Mouse (Mus musculus) lung, embryonic 16.5 days (tissue): ENCODE measurements around the gene Kcnip4. TPM values are rescaled to one million over a fixed set of nuclear protein-coding genes. Genes with fewer than 3 reads are reported as not detected.
A peak's percentile ranks its signal among the peaks of the same experiment; 100 is the strongest.

Experiments
- ATAC-seq: fragments of 200-750 bp; cut with Nextera tagmentation; 2 replicates; pipeline ENCODE4 v1.8.0; 2017; ENCODE audit warnings: low read depth, mild to moderate bottlenecking, moderate library complexity
- H3K27ac ChIP-seq: fragments of 300-500 bp; sonication (generic); 2 replicates; pipeline ENCODE4 v1.5.1; 2014; ENCODE audit warnings: mild to moderate bottlenecking, control low read depth, low read length
- H3K27me3 ChIP-seq: fragments of 300-500 bp; sonication (generic); 2 replicates; pipeline ENCODE4 v1.6.1; 2014; ENCODE audit warnings: low read depth, low read length, mixed read lengths; ENCODE audit not compliant: control insufficient read depth, insufficient read depth
- H3K36me3 ChIP-seq: fragments of 300-500 bp; sonication (generic); 2 replicates; pipeline ENCODE4 v1.6.1; 2014; ENCODE audit warnings: low read length; ENCODE audit not compliant: control insufficient read depth, insufficient read depth
- H3K4me1 ChIP-seq: fragments of 300-500 bp; sonication (generic); replicated peaks from 2 replicates; pipeline ENCODE4 v1.6.1; 2014; ENCODE audit warnings: low read length, mixed read lengths; ENCODE audit not compliant: control insufficient read depth, insufficient read depth
- H3K4me2 ChIP-seq: fragments of 300-500 bp; sonication (generic); 2 replicates; pipeline ENCODE4 v1.6.1; 2014; ENCODE audit warnings: low read depth, low read length, control low read depth
- H3K4me3 ChIP-seq: fragments of 300-500 bp; sonication (generic); 2 replicates; pipeline ENCODE4 v1.5.1; 2014; ENCODE audit warnings: mild to moderate bottlenecking, low read length, control low read depth
- H3K9ac ChIP-seq: fragments of 300-500 bp; sonication (generic); 2 replicates; pipeline ENCODE4 v1.6.1; 2014; ENCODE audit warnings: low read length, control low read depth
- H3K9me3 ChIP-seq: fragments of 300-500 bp; sonication (generic); 2 replicates; pipeline ENCODE4 v1.6.1; 2016; ENCODE audit warnings: low read length; ENCODE audit not compliant: control insufficient read depth
- WGBS: fragments of 180-500 bp; shearing (Covaris S2); extraction: QIAGEN DNeasy Blood & Tissue Kit; methylation state at CpG from one replicate; pipeline ENCODE4 v1.1.7; 2014; 5-methylcytosine and 5-hydroxymethylcytosine counted together
- polyA plus RNA-seq: library from polyadenylated mRNA; unstranded; fragments of >200 nt; fragmentation: Nextera tagmentation; extraction: Ambion mirVana; gene quantifications from 2 replicates; pipeline ENCODE4 v1.2.1, GENCODE M21; 2015

Kcnip4 gene
- polyA plus RNA-seq, 1 experiment from 2014 or later, result 1.1 TPM

GRCm38 (mm10) chr5:49408351-49408750 is 116.4 kb downstream of the Kcnip4 start:
- no peak for ATAC-seq
- H3K4me3 ChIP-seq, result no peak overlapping the region
- no peak overlapping the region for H3K27ac ChIP-seq
- H3K4me1 ChIP-seq, result no peaks in the 10 kb centered on the region
- H3K36me3 ChIP-seq, result no peaks in the 10 kb centered on the region
- no peak overlapping the region for H3K4me2 ChIP-seq
- no peaks in the 10 kb centered on the region for H3K9me3 ChIP-seq
- 89% methylated on average over 1 of the region's 1 CpGs for WGBS
- H3K9ac ChIP-seq, result no peak overlapping the region
- H3K27me3 ChIP-seq, result no peaks in the 10 kb centered on the region

GRCm38 (mm10) chr5:49370543-49371076 is 154.1 kb downstream of the Kcnip4 start:
- Histone ChIP-seq H3K27me3 (no peaks in the 10 kb centered on the region), H3K27ac (no peak overlapping the region), H3K9me3 (no peaks in the 10 kb centered on the region), H3K4me3 (no peak overlapping the region), H3K36me3 (no peaks in the 10 kb centered on the region), H3K4me2 (no peak overlapping the region), H3K9ac (no peak overlapping the region), H3K4me1 (no peaks in the 10 kb centered on the region)
- WGBS, result 43% methylated on average over 3 of the region's 3 CpGs
- no peak for ATAC-seq

- 42% methylated on average over 13 of the region's 13 CpGs for WGBS
- no peak; the same call in 1 of the 2 replicates for ATAC-seq
- Histone ChIP-seq H3K27ac (no peak overlapping the region), H3K4me3 (no peak overlapping the region), H3K9ac (no peak overlapping the region), H3K4me1 (no peaks in the 10 kb centered on the region), H3K27me3 (no peaks in the 10 kb centered on the region), H3K4me2 (no peak overlapping the region), H3K36me3 (no peaks in the 10 kb centered on the region), H3K9me3 (no peaks in the 10 kb centered on the region)
Measured at GRCm38 (mm10) chr5:49368636-49369423, 155.9 kb downstream of the Kcnip4 start.

GRCm38 (mm10) chr5:49356381-49356780 is 168.3 kb downstream of the Kcnip4 start:
- ATAC-seq, result no peak
- H3K4me2 ChIP-seq, result no peak overlapping the region
- H3K9ac ChIP-seq, result no peak overlapping the region
- WGBS, result 70% methylated on average over 3 of the region's 3 CpGs
- no peak overlapping the region for H3K4me3 ChIP-seq
- H3K27ac ChIP-seq, result no peak overlapping the region
- H3K9me3 ChIP-seq, result no peaks in the 10 kb centered on the region
- no peaks in the 10 kb centered on the region for H3K27me3 ChIP-seq
- H3K36me3 ChIP-seq, result no peaks in the 10 kb centered on the region
- H3K4me1 ChIP-seq, result no peaks in the 10 kb centered on the region

GRCm38 (mm10) chr5:49352061-49352460 is 172.6 kb downstream of the Kcnip4 start:
- Histone ChIP-seq H3K4me1 (no peaks in the 10 kb centered on the region), H3K4me2 (no peak overlapping the region), H3K9ac (no peak overlapping the region), H3K27ac (no peak overlapping the region), H3K4me3 (no peak overlapping the region), H3K36me3 (no peaks in the 10 kb centered on the region), H3K9me3 (no peaks in the 10 kb centered on the region), H3K27me3 (no peaks in the 10 kb centered on the region)
- WGBS, result 64% methylated on average over 5 of the region's 5 CpGs
- ATAC-seq, result no peak

- Histone ChIP-seq H3K9me3 (no peaks in the 10 kb centered on the region), H3K27me3 (no peaks in the 10 kb centered on the region), H3K36me3 (no peaks in the 10 kb centered on the region), H3K9ac (no peak overlapping the region), H3K4me3 (no peak overlapping the region), H3K27ac (no peak overlapping the region), H3K4me2 (no peak overlapping the region), H3K4me1 (no peaks in the 10 kb centered on the region)
- 23% methylated on average over 4 of the region's 4 CpGs for WGBS
- peak; percentile 34; the same call in 1 of the 2 replicates for ATAC-seq
Measured at GRCm38 (mm10) chr5:49350126-49350909, 174.4 kb downstream of the Kcnip4 start.

GRCm38 (mm10) chr5:49349541-49349940 is 175.2 kb downstream of the Kcnip4 start:
- ATAC-seq, result no peak

GRCm38 (mm10) chr5:49348511-49348910 is 176.2 kb downstream of the Kcnip4 start:
- Histone ChIP-seq H3K36me3 (no peaks in the 10 kb centered on the region), H3K4me1 (no peaks in the 10 kb centered on the region), H3K4me2 (no peak overlapping the region), H3K27me3 (no peaks in the 10 kb centered on the region), H3K9ac (no peak overlapping the region), H3K27ac (no peak overlapping the region), H3K4me3 (no peak overlapping the region), H3K9me3 (no peaks in the 10 kb centered on the region)
- ATAC-seq, result no peak
- WGBS, result 82% methylated on average over 5 of the region's 5 CpGs

More at GRCm38 (mm10) chr5:49349541-49349940, 175.2 kb downstream of the Kcnip4 start:
- no peak overlapping the region for H3K4me3 ChIP-seq
- H3K9me3 ChIP-seq, result no peaks in the 10 kb centered on the region
- WGBS, result 64% methylated on average over 5 of the region's 5 CpGs
- no peaks in the 10 kb centered on the region for H3K4me1 ChIP-seq
- H3K27ac ChIP-seq, result no peak overlapping the region
- H3K27me3 ChIP-seq, result no peaks in the 10 kb centered on the region
- no peak overlapping the region for H3K9ac ChIP-seq
- no peak overlapping the region for H3K4me2 ChIP-seq
- H3K36me3 ChIP-seq, result no peaks in the 10 kb centered on the region

GRCm38 (mm10) chr5:49344606-49345005 is 180.1 kb downstream of the Kcnip4 start:
- H3K27me3 ChIP-seq, result no peaks in the 10 kb centered on the region
- no peak overlapping the region for H3K4me2 ChIP-seq
- no peaks in the 10 kb centered on the region for H3K9me3 ChIP-seq
- WGBS, result 64% methylated on average over 1 of the region's 1 CpGs
- no peak overlapping the region for H3K4me3 ChIP-seq
- H3K9ac ChIP-seq, result no peak overlapping the region
- ATAC-seq, result no peak
- no peaks in the 10 kb centered on the region for H3K4me1 ChIP-seq
- H3K27ac ChIP-seq, result no peak overlapping the region
- H3K36me3 ChIP-seq, result no peaks in the 10 kb centered on the region
